Mouse (Mus musculus): ENCODE measurements around the gene Glt28d2. TPM values are rescaled to one million over a fixed set of nuclear protein-coding genes. Genes with fewer than 3 reads are reported as not detected.
A peak's percentile ranks its signal among the peaks of the same experiment; 100 is the strongest.

Glt28d2 gene
- polyA plus RNA-seq, 1 experiment from 2014 or later = 0.08 TPM

GRCm38 (mm10) chr3:85860996-85861395 is 26.3 kb downstream of the Glt28d2 start:
- ATAC-seq = no peak
- Histone ChIP-seq H3K36me3 (ENCODE audit: poor library complexity, severe bottlenecking) (no peaks in the 10 kb centered on the region), H3K27me3 (no peaks in the 10 kb centered on the region), H3K27ac (no peak overlapping the region), H3K4me3 (no peak overlapping the region), H3K9me3 (replicated peaks) (no peaks in the 10 kb centered on the region), H3K9ac (no peak overlapping the region), H3K4me2 (no peak overlapping the region), H3K4me1 (no peaks in the 10 kb centered on the region)
- WGBS = 88% methylated on average over 5 of the region's 5 CpGs

GRCm38 (mm10) chr3:85859311-85859710 is 28.0 kb downstream of the Glt28d2 start:
- H3K27me3 ChIP-seq = no peaks in the 10 kb centered on the region
- no peak for ATAC-seq
- 63% methylated on average over 6 of the region's 6 CpGs for WGBS

GRCm38 (mm10) chr3:85858140-85859135 is 28.9 kb downstream of the Glt28d2 start:
- no peak overlapping the region for H3K27ac ChIP-seq
- WGBS = 74% methylated on average over 11 of the region's 11 CpGs
- no peak overlapping the region for H3K4me3 ChIP-seq
- no peak for ATAC-seq
- no peak overlapping the region for H3K9ac ChIP-seq
- H3K27me3 ChIP-seq = no peaks in the 10 kb centered on the region
- no peaks in the 10 kb centered on the region for H3K9me3 ChIP-seq (replicated peaks)
- no peaks in the 10 kb centered on the region for H3K36me3 ChIP-seq (ENCODE audit: poor library complexity, severe bottlenecking)
- H3K4me2 ChIP-seq = no peak overlapping the region
- peaks cover 21% of the 10 kb centered on the region for H3K4me1 ChIP-seq

More at GRCm38 (mm10) chr3:85859311-85859710, 28.0 kb downstream of the Glt28d2 start:
- Histone ChIP-seq H3K4me3 (no peak overlapping the region), H3K4me1 (peaks cover 14% of the 10 kb centered on the region), H3K36me3 (ENCODE audit: poor library complexity, severe bottlenecking) (no peaks in the 10 kb centered on the region), H3K4me2 (no peak overlapping the region), H3K9me3 (replicated peaks) (no peaks in the 10 kb centered on the region), H3K27ac (no peak overlapping the region), H3K9ac (no peak overlapping the region)

- 12% methylated on average over 4 of the region's 4 CpGs for WGBS
- no peak overlapping the region for H3K27ac ChIP-seq
These were observed 30.2 kb downstream of the Glt28d2 start for GRCm38 (mm10) chr3:85857083-85857482.

GRCm38 (mm10) chr3:85855947-85856346 is 31.4 kb downstream of the Glt28d2 start:
- H3K36me3 ChIP-seq (ENCODE audit: poor library complexity, severe bottlenecking) = no peaks in the 10 kb centered on the region
- no peak overlapping the region for H3K9ac ChIP-seq
- H3K4me3 ChIP-seq = no peak overlapping the region
- H3K27me3 ChIP-seq = no peaks in the 10 kb centered on the region
- H3K9me3 ChIP-seq (replicated peaks) = no peaks in the 10 kb centered on the region
- H3K27ac ChIP-seq = no peak overlapping the region
- no peak for ATAC-seq
- 71% methylated on average over 5 of the region's 5 CpGs for WGBS
- no peak overlapping the region for H3K4me2 ChIP-seq
- H3K4me1 ChIP-seq = peaks cover 22% of the 10 kb centered on the region

More at GRCm38 (mm10) chr3:85857083-85857482, 30.2 kb downstream of the Glt28d2 start:
- Histone ChIP-seq H3K9me3 (replicated peaks) (no peaks in the 10 kb centered on the region), H3K4me2 (no peak overlapping the region), H3K36me3 (ENCODE audit: poor library complexity, severe bottlenecking) (no peaks in the 10 kb centered on the region), H3K9ac (no peak overlapping the region), H3K4me1 (peaks cover 22% of the 10 kb centered on the region), H3K4me3 (no peak overlapping the region), H3K27me3 (no peaks in the 10 kb centered on the region)
- no peak for ATAC-seq

GRCm38 (mm10) chr3:85855043-85855442 is 32.3 kb downstream of the Glt28d2 start:
- WGBS = 34% methylated on average over 3 of the region's 3 CpGs
- Histone ChIP-seq H3K4me3 (no peak overlapping the region), H3K27ac (peak overlapping the region; percentile 46; the same call in 1 of the 2 replicates), H3K9me3 (replicated peaks) (no peaks in the 10 kb centered on the region), H3K27me3 (no peaks in the 10 kb centered on the region), H3K36me3 (ENCODE audit: poor library complexity, severe bottlenecking) (no peaks in the 10 kb centered on the region), H3K4me1 (peaks cover 22% of the 10 kb centered on the region), H3K9ac (no peak overlapping the region), H3K4me2 (no peak overlapping the region)
- ATAC-seq = peak; percentile 59; the same call in 1 of the 2 replicates

GRCm38 (mm10) chr3:85854143-85854542 is 33.2 kb downstream of the Glt28d2 start:
- H3K36me3 ChIP-seq (ENCODE audit: poor library complexity, severe bottlenecking) = no peaks in the 10 kb centered on the region
- no peaks in the 10 kb centered on the region for H3K9me3 ChIP-seq (replicated peaks)
- 35% methylated on average over 6 of the region's 6 CpGs for WGBS
- no peak overlapping the region for H3K4me2 ChIP-seq
- peaks cover 22% of the 10 kb centered on the region for H3K4me1 ChIP-seq
- no peaks in the 10 kb centered on the region for H3K27me3 ChIP-seq
- no peak overlapping the region for H3K9ac ChIP-seq
- H3K27ac ChIP-seq = no peak overlapping the region
- ATAC-seq = peak; percentile 79
- no peak overlapping the region for H3K4me3 ChIP-seq

- Histone ChIP-seq H3K27ac (no peak overlapping the region), H3K9ac (no peak overlapping the region), H3K4me2 (no peak overlapping the region), H3K27me3 (no peaks in the 10 kb centered on the region), H3K4me3 (no peak overlapping the region), H3K9me3 (replicated peaks) (no peaks in the 10 kb centered on the region), H3K4me1 (peaks cover 22% of the 10 kb centered on the region), H3K36me3 (ENCODE audit: poor library complexity, severe bottlenecking) (no peaks in the 10 kb centered on the region)
- ATAC-seq = peak; percentile 80
- 68% methylated on average over 3 of the region's 4 CpGs for WGBS
These were observed 33.6 kb downstream of the Glt28d2 start for GRCm38 (mm10) chr3:85853715-85854114.

- no peaks in the 10 kb centered on the region for H3K36me3 ChIP-seq (ENCODE audit: poor library complexity, severe bottlenecking)
- H3K4me3 ChIP-seq = no peak overlapping the region
- no peak overlapping the region for H3K27ac ChIP-seq
- H3K9me3 ChIP-seq (replicated peaks) = no peaks in the 10 kb centered on the region
- ATAC-seq = no peak
- peaks cover 14% of the 10 kb centered on the region for H3K4me1 ChIP-seq
- no peak overlapping the region for H3K4me2 ChIP-seq
- no peaks in the 10 kb centered on the region for H3K27me3 ChIP-seq
- no peak overlapping the region for H3K9ac ChIP-seq
- 96% methylated on average over 1 of the region's 1 CpGs for WGBS
These were observed 37.2 kb downstream of the Glt28d2 start for GRCm38 (mm10) chr3:85850079-85850478.

- no peak; the same call in 1 of the 2 replicates for ATAC-seq
- no peaks in the 10 kb centered on the region for H3K9me3 ChIP-seq (replicated peaks)
These were observed 41.0 kb downstream of the Glt28d2 start for GRCm38 (mm10) chr3:85846316-85846715.

GRCm38 (mm10) chr3:85845341-85845740 is 42.0 kb downstream of the Glt28d2 start:
- H3K4me2 ChIP-seq = no peak overlapping the region
- no peaks in the 10 kb centered on the region for H3K9me3 ChIP-seq (replicated peaks)
- H3K9ac ChIP-seq = no peak overlapping the region
- no peaks in the 10 kb centered on the region for H3K27me3 ChIP-seq
- ATAC-seq = no peak
- no peak overlapping the region for H3K27ac ChIP-seq
- no peaks in the 10 kb centered on the region for H3K36me3 ChIP-seq (ENCODE audit: poor library complexity, severe bottlenecking)
- 0 out of 2 replicates have a peak, but pooled peaks cover 13% of the 10 kb centered on the region for H3K4me1 ChIP-seq
- 84% methylated on average over 6 of the region's 6 CpGs for WGBS
- no peak overlapping the region for H3K4me3 ChIP-seq

More at GRCm38 (mm10) chr3:85846316-85846715, 41.0 kb downstream of the Glt28d2 start:
- Histone ChIP-seq H3K4me3 (no peak overlapping the region), H3K4me1 (0 out of 2 replicates have a peak, but pooled peaks cover 13% of the 10 kb centered on the region), H3K27ac (no peak overlapping the region), H3K9ac (no peak overlapping the region), H3K36me3 (ENCODE audit: poor library complexity, severe bottlenecking) (no peaks in the 10 kb centered on the region), H3K27me3 (no peaks in the 10 kb centered on the region), H3K4me2 (no peak overlapping the region)
- WGBS = 82% methylated on average over 1 of the region's 1 CpGs

- Histone ChIP-seq H3K4me2 (no peak overlapping the region), H3K9ac (no peak overlapping the region), H3K4me3 (no peak overlapping the region), H3K36me3 (ENCODE audit: poor library complexity, severe bottlenecking) (no peaks in the 10 kb centered on the region), H3K9me3 (replicated peaks) (no peaks in the 10 kb centered on the region), H3K27me3 (no peaks in the 10 kb centered on the region), H3K27ac (no peak overlapping the region), H3K4me1 (0 out of 2 replicates have a peak, but pooled peaks cover 13% of the 10 kb centered on the region)
- no peak for ATAC-seq
These were observed 44.5 kb downstream of the Glt28d2 start for GRCm38 (mm10) chr3:85842881-85843218.
